Mouse (Mus musculus): ENCODE data around the gene Olfr378. TPM values are rescaled to one million over a fixed set of nuclear protein-coding genes. Genes with fewer than 3 reads are reported as not detected.

Olfr378 gene
- not detected in 2 replicates for polyA plus RNA-seq (2015; fragmentation: Nextera tagmentation; extraction: Ambion mirVana)

DNA sequence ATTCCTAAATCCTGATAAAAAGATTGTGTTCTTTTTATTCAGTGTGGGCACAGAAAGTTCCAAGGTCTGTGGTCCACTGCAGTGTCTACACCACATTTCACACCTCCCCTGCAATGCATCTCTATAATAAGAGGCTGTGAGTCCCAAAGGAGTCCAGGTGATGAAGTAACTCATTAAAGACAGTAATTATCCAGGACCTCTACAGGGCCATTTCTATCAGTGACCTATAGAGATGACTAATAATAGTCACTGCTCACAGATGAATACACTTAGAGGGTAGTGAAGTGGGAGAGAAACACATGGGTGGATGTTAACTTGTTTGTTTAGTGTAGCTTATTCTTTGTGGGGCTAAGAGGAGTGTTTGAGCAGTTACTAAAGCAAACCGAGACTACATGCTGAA, at the start of gene Olfr378:
Gene Olfr378, minus strand, starts transcription at position 101 of the 400 bp plus-strand sequence.
- H3K9me3 ChIP-seq (replicated peaks): no peaks in the 10 kb centered on the region; the same call in 1 of the 2 replicates
- H3K9ac ChIP-seq: no peak within 1 kb of the TSS
- H3K27me3 ChIP-seq: no peaks in the 10 kb centered on the region
- no peak within 1 kb of the TSS for H3K4me3 ChIP-seq (replicated peaks)
- 83% methylated on average over 1 of the region's 1 CpGs for WGBS
- no peak within 1 kb of the TSS for H3K4me2 ChIP-seq (replicated peaks)
- H3K4me1 ChIP-seq: no peaks in the 10 kb centered on the region
- no peak within 1 kb of the TSS for H3K27ac ChIP-seq (replicated peaks)
- no peaks in the 10 kb centered on the region for H3K36me3 ChIP-seq
- no peak for ATAC-seq (ENCODE audit: insufficient number of reproducible peaks, low FRiP score, low TSS enrichment, low read depth)

DNA sequence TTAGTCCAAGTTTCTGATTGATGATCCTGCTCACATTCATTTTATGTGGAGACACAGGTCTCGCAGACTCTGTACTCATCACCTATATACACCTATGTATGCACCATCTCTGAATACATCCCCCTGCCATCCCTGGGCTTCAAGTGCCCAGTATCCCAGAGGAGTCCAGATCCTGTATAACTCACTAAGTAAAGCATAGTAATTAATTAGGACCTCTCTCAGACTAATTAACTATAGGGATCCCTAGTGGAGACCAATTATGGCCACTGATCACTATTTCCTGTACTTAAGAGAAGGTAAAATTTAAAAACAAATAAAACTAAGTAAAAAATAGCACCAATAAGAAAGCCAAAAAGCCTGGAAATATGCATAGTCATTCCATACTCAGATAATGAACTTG, 29.1 kb upstream of the Olfr378 start, which contains the start of gene Olfr380:
Gene Olfr380, minus strand, starts transcription at position 101 of the 400 bp plus-strand sequence.
- Histone ChIP-seq H3K4me1 (no peaks in the 10 kb centered on the region), H3K27ac (replicated peaks) (no peak within 1 kb of the TSS), H3K4me2 (replicated peaks) (no peak within 1 kb of the TSS), H3K9ac (no peak within 1 kb of the TSS), H3K27me3 (no peaks in the 10 kb centered on the region), H3K9me3 (replicated peaks) (no peaks in the 10 kb centered on the region), H3K4me3 (replicated peaks) (no peak within 1 kb of the TSS), H3K36me3 (no peaks in the 10 kb centered on the region)
- WGBS: 92% methylated on average over 1 of the region's 1 CpGs
- no peak for ATAC-seq (ENCODE audit: insufficient number of reproducible peaks, low FRiP score, low TSS enrichment, low read depth)

DNA sequence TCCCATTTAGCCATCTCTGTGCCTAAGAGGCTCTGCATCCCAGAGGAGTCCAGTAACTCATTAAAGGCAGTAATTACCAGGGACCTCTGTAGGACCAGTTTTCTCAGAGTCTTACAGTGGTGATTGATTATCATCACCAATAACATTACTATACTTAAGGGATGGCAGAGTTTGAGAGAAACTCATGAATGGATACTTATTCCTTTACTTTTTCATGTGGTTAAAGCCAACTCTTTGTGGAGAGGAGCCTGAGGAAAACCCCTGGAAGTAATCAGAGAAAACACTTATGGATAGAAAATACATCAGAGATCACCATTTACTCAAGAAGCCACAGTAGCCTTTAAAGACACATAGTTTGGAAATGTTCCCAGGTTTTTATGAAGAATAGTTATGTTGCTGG, 28.8 kb downstream of the Olfr378 start, which contains the start of gene Olfr1:
Gene Olfr1, minus strand, starts transcription at position 101 of the 400 bp plus-strand sequence.
- Histone ChIP-seq H3K27ac (replicated peaks) (no peak within 1 kb of the TSS), H3K27me3 (no peaks in the 10 kb centered on the region), H3K9ac (no peak within 1 kb of the TSS), H3K4me1 (no peaks in the 10 kb centered on the region), H3K4me2 (replicated peaks) (no peak within 1 kb of the TSS), H3K4me3 (replicated peaks) (no peak within 1 kb of the TSS), H3K36me3 (no peaks in the 10 kb centered on the region), H3K9me3 (replicated peaks) (no peaks in the 10 kb centered on the region)
- ATAC-seq (ENCODE audit: insufficient number of reproducible peaks, low FRiP score, low TSS enrichment, low read depth): no peak

DNA sequence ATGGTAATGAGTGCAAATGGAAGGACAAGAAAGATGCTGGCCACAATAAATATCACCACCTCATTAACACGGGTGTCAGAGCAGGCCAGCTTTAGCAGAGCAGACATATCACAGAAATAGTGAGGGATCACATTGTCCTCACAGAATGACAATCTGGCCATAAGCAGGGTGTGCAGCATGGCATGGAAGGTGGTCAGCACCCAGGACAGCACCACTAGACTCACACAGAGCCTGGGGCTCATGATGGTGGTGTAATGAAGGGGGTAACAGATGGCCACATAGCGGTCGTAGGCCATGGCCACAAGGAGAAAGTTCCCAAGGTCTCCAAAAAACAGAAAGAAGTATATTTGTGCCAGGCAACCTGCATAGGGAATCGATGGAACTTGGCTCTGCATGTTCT, 32.9 kb downstream of the Olfr378 start:
- no peak overlapping the region for H3K27ac ChIP-seq (replicated peaks)
- H3K4me2 ChIP-seq (replicated peaks): no peak overlapping the region
- no peaks in the 10 kb centered on the region for H3K27me3 ChIP-seq
- no peaks in the 10 kb centered on the region for H3K36me3 ChIP-seq
- H3K9ac ChIP-seq: no peak overlapping the region
- no peaks in the 10 kb centered on the region for H3K9me3 ChIP-seq (replicated peaks)
- H3K4me3 ChIP-seq (replicated peaks): no peak overlapping the region
- WGBS: 62% methylated on average over 4 of the region's 4 CpGs
- no peaks in the 10 kb centered on the region for H3K4me1 ChIP-seq
- ATAC-seq (ENCODE audit: insufficient number of reproducible peaks, low FRiP score, low TSS enrichment, low read depth): no peak

Other genes starting within 250 kb of the Olfr378 start
- 23.0 and 25.5 TPM in 2 replicates for gene Ctns, start 229.4 kb downstream of the Olfr378 start, polyA plus RNA-seq (2015; fragmentation: Nextera tagmentation; extraction: Ambion mirVana)
- 2.7 and 2.9 TPM in 2 replicates for gene Shpk, start 229.0 kb downstream of the Olfr378 start, polyA plus RNA-seq (2015; fragmentation: Nextera tagmentation; extraction: Ambion mirVana)
- gene Trpv1, start 194.2 kb downstream of the Olfr378 start, polyA plus RNA-seq (2015; fragmentation: Nextera tagmentation; extraction: Ambion mirVana): 0.24 and 0.34 TPM in 2 replicates
- 0.84 and 0.87 TPM in 2 replicates for gene Trpv3, start 161.1 kb downstream of the Olfr378 start, polyA plus RNA-seq (2015; fragmentation: Nextera tagmentation; extraction: Ambion mirVana)
- gene Aspa, start 98.9 kb downstream of the Olfr378 start, polyA plus RNA-seq (2015; fragmentation: Nextera tagmentation; extraction: Ambion mirVana): 2.0 and 2.4 TPM in 2 replicates
- not detected in 2 replicates for gene Gm49340, start 98.7 kb downstream of the Olfr378 start, polyA plus RNA-seq (2015; fragmentation: Nextera tagmentation; extraction: Ambion mirVana)
- not detected in 2 replicates for gene Spata22, start 98.7 kb downstream of the Olfr378 start, polyA plus RNA-seq (2015; fragmentation: Nextera tagmentation; extraction: Ambion mirVana)
- gene Olfr20, start 77.7 kb downstream of the Olfr378 start, polyA plus RNA-seq (2015; fragmentation: Nextera tagmentation; extraction: Ambion mirVana): not detected in 2 replicates
- gene Olfr376, start 57.2 kb downstream of the Olfr378 start, polyA plus RNA-seq (2015; fragmentation: Nextera tagmentation; extraction: Ambion mirVana): 0.13 and 0.17 TPM in 2 replicates
- 0.08 TPM in 1 of 2 replicates, not detected in the other for gene Olfr1, start 28.9 kb downstream of the Olfr378 start, polyA plus RNA-seq (2015; fragmentation: Nextera tagmentation; extraction: Ambion mirVana)
- gene Olfr380, start 29.0 kb upstream of the Olfr378 start, polyA plus RNA-seq (2015; fragmentation: Nextera tagmentation; extraction: Ambion mirVana): 0.17 TPM in 1 of 2 replicates, not detected in the other
- gene Olfr381, start 63.1 kb upstream of the Olfr378 start, polyA plus RNA-seq (2015; fragmentation: Nextera tagmentation; extraction: Ambion mirVana): not detected in 2 replicates
- not detected in 2 replicates for gene Olfr382, start 88.7 kb upstream of the Olfr378 start, polyA plus RNA-seq (2015; fragmentation: Nextera tagmentation; extraction: Ambion mirVana)
- 0.24 TPM in 1 of 2 replicates, not detected in the other for gene Olfr385, start 164.5 kb upstream of the Olfr378 start, polyA plus RNA-seq (2015; fragmentation: Nextera tagmentation; extraction: Ambion mirVana)
- not detected in 2 replicates for gene Olfr384, start 170.1 kb upstream of the Olfr378 start, polyA plus RNA-seq (2015; fragmentation: Nextera tagmentation; extraction: Ambion mirVana)